Mouse (Mus musculus) layer of hippocampus, adult 6 months (tissue): Measurements from ENCODE around the gene Gm20683. TPM values are rescaled to one million over a fixed set of nuclear protein-coding genes. Genes with fewer than 3 reads are reported as not detected.

Experiments used
- long read RNA-seq, 2 experiments: library from polyadenylated mRNA; unstranded; transcript quantifications; one replicate each; pipeline ENCODE4 v2.0.0; 2019 to 2020
- polyA plus RNA-seq: library from polyadenylated mRNA; unstranded; fragments of <200 nt; fragmentation: Nextera tagmentation; gene quantifications from 2 replicates; pipeline ENCODE4 v1.2.3, GENCODE M21; 2021

Gm20683 gene
- polyA plus RNA-seq: 2.1 and 2.8 TPM in 2 replicates
- long read RNA-seq, experiment 1: 0 reads
- long read RNA-seq, experiment 2: 0 reads

DNA sequence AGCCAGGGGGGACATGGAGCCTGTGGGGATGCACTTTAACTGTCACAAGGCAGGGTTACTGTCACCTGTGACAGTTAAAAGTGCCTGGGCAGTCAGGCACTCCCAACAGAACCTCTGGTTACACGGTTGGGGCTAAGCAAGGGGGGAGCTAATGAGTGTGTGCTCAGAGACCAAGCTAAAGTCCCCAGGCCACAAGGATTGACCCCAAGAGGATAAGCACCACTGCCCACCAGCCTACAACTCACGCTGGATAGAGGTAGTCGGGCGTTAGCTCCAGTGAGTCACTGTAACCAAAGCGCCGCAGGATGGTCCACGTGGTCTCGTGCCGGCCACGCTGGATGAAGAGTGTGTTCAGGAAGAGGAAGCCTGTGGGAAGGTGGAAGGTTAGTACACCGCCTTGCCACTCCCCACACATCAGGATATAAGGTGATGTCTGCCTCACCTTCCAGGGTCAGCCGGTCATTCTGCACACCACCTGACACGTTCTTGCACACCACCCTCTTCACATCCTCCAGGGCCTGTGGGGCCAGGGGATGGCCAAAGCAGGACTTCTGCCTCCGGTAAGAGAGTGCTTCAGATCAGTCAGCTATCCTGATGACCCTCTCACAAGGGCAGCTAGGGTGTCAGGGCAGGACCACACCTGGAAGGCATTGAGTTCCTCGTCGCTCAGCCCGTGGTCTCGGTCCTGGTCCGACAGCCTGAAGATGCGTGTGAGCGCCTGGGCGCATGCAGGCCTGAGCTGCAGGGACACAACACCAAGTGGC lies at the start of gene Gm20683:
Gene Gm20683 (minus strand): TSS at position 647 of the 764 bp plus-strand sequence.

GRCm38 (mm10) chr17:25880196-25880910 lies 38.8 kb upstream of the Gm20683 start, which contains the start of gene Wfikkn1:
Wfikkn1 (minus strand) TSS chr17:25880858.

GRCm38 (mm10) chr17:25874721-25875170 lies 33.2 kb upstream of the Gm20683 start, which contains the start of gene Mettl26:
Mettl26 (plus strand) TSS chr17:25875074.

GRCm38 (mm10) chr17:25868601-25869191 lies 27.1 kb upstream of the Gm20683 start, which contains the start of gene Mcrip2:
Mcrip2 (minus strand) TSS chr17:25868764.

GRCm38 (mm10) chr17:25860832-25861703 lies 19.5 kb upstream of the Gm20683 start, which contains the start of gene Wdr90:
Wdr90 (minus strand) TSS chr17:25861501.

DNA sequence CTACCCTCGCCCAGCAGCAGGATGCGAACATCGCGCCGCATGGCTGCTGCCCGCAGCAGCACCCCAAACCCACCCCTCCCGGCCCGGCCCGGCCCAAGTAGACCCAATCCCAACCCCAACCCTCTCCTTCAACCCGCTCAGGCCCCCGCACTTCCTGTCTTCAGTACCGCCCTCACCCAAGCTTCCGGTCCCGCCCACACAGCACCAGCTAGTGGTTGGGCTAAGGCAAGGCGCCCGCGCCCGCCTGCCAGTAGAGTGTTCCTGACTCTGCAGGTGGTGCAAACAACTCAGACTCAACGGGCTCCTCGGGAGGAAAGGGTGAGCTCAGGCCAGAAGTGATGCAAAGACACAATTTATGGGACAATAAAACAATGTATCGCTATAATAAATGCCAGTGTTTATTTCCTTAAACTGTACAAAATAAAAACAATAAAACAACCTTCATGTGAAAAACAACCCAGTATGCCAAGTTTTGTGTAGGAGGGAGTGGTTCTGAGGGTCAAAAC lies 2.9 kb upstream of the Gm20683 start, which contains the start of gene Rhot2:
Gene Rhot2 (minus strand): TSS at position 456 of the 506 bp plus-strand sequence.

GRCm38 (mm10) chr17:25837076-25837410 lies 4.5 kb downstream of the Gm20683 start, which contains the start of gene Rhbdl1:
Rhbdl1 (minus strand) TSS chr17:25837295.

DNA sequence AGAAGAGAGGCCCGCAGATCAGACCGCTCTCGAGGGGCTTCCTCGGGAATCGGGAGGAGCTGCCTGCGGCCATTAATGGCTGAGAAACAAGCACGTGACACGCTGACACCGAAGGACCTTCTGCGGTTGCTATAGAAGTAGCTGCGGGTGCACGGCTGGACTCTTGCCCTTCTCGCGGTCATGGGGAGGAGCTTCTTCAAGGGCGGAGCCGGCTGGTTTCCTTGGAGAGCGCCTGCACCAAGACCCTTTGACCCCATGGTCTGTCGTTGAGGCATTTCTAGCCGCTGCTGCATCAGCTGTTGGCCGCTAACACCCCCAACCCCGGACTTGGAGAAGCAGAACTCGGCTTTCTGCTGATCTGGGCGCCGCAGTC lies 8.3 kb downstream of the Gm20683 start, which contains the start of gene Stub1:
Gene Stub1 (minus strand): TSS at position 114 of the 373 bp plus-strand sequence.

DNA sequence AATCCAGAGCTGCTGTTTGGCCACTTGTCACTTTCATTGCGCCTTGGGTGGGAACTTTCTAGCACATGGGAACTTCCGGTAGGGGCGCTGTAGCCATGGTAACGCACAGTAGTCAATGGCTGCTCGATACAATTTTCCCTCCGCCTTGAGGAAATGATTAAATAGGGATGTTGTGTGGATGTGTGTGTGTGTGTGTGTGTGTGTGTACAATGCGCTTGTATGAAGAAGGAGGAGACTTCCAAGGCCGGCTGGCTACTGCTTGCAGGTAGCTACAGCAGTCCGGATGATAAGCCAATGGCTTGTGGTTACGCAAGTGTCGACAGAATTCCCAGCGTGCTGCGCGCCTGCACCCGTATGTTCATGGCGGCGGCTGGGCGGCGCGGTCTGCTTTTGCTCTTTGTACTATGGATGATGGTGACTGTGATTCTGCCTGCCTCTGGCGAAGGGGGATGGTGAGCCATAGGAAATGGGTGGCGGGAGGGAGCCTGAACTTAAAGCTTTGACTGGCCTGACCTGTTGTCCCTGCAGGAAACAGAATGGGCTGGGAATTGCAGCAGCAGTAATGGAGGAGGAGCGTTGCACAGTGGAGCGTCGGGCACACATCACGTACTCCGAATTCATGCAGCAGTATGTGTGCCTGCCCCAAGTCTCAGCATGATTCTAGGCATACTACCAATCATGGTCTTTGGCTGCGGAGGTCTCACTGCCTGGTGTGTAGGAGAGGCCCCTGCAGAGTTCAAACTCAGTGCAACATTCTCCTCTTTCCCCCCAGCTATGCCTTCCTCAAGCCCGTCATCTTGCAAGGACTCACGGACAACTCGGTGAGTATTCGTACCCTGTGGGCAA lies 12.6 kb downstream of the Gm20683 start, which contains the start of gene Jmjd8:
Gene Jmjd8 (plus strand): TSS at position 156 of the 846 bp plus-strand sequence.

DNA sequence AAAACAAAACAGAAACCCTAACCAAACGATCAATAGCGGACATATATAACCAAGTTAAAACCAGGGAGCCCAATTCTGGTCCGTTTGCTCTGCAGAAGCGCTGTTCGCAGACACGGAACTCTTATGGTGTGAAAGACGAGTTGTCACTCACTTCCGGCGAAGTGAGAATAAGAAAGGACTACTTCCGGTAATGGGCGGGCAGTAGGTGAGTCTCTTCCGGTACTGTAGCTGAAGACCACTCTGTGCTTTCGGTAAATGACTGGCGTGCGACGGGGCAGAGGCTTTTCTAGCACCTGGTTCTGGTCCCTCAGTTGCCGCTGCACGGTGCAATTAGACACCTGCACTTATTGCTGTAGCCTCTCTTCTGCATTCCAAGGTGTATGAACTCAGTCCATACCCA lies 18.1 kb downstream of the Gm20683 start, which contains the start of gene Wdr24:
Gene Wdr24 (plus strand): TSS at position 176 of the 400 bp plus-strand sequence.

DNA sequence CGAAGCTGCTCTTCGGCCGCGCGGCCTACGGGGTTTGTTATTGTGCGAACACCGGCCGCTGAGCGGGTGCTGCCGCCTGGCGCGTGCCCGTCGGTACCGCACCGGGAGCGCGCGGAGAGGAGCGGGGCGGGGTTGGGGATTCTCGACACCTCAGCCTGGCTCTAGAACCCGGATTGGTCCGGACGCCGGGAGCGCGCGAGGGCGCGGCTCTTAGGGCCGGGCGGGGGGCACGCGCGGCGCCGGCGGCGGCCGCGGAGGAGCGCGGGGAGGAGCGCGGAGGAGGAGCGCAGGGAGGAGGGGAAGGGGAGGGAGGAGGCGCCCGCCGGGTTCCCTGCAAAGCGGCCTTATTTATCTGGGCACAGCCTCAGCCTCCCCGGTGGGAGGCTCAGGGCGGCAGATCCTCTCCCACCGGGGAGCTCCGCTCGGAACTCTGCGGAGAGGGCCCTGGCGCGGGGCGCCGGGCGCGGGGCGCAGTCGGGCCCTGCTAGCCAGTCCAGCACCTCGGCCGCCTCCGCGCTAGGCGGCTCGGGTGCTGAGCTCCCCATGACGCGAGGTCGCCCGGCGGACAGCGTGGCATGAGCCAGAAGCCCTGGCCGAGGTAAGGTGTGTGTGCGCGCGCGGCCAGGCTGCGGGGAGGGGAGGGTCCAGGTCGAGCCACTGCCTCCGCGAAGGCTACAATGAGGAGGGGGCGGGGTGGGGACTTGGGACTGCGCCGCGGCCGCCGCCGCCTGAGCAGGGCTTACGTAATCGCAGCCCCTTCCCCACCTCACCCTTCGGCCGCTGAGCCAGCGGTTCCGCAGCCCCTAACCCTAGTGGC lies 32.6 kb downstream of the Gm20683 start, which contains the start of gene Fbxl16:
Gene Fbxl16 (plus strand): TSS at position 297 of the 817 bp plus-strand sequence.

GRCm38 (mm10) chr17:25796951-25797369 lies 44.6 kb downstream of the Gm20683 start, which contains the start of gene Metrn:
Metrn (minus strand) TSS chr17:25797136.

DNA sequence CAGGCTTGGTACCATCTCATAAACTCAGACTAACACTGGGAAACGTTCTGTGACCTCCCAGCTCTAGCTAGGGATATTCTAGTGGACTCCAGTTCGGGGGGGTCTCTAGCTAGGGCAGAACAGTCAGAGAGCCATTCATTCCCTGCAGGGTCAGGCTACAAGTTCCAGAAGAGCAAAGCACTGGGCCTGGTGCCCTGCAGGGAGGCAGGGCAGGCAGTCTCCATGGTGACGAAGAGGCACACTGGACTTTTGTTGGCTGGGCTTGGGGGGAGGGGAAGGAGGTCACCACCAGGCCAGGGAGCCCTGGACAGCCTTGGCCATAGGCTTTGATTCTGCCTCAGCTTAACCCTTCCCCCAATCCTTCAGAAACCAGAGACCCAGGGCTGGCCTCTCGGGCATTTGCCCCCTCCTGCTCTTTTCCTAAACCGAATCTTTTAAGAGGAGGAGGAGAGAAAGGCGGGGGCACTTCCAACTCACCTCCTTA lies 45.9 kb downstream of the Gm20683 start, which contains the start of gene AC134908.4:
Gene AC134908.4 (minus strand): TSS at position 51 of the 484 bp plus-strand sequence.

GRCm38 (mm10) chr17:25792615-25793014 lies 48.9 kb downstream of the Gm20683 start, which contains the start of gene Fam173a:
Fam173a (minus strand) TSS chr17:25792901.

DNA sequence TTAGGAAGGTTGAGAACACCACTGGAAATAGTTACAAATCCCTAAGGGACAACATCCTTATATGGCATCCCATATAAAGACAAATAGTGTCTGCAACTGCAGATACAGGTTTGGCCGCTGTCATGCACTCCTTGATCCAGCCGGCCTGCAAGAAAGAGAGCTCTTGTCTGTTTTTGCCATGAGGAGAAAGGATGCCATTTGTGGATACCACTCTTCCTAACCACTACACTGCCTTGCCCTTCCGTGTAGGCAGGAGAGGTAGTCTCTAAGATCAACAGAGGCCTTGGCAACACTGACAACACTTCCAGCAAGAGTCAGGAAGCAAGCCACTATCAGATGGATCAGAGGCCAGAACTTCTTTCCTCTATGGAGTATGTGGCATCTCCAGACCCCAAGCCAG lies 55.3 kb downstream of the Gm20683 start, which contains the start of gene Ccdc78:
Gene Ccdc78 (plus strand): TSS at position 301 of the 400 bp plus-strand sequence.

DNA sequence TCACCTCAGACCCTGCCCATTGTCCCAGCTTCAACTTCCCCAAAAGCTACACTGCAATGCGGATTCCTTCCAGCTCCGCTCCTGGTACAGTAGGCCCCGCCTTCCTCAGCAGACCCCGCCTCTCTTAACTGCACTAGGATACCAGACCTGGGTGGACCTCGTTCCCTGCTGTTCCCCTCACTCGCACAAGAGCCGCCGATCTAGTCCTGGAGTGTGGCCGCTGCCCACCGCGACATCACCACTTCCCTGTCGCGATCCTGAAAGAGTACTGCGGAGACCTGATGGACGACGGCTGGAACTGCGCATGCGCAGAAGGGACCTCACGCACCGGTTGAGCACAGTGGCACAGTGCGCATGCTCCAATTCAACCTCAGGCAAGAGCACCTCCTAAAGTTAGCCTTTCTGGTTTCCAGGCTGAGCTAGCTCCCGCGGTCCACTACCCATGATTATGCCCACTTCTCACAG lies 56.2 kb downstream of the Gm20683 start, which contains the start of gene Haghl:
Gene Haghl (minus strand): TSS at position 393 of the 465 bp plus-strand sequence.

